Mouse (Mus musculus) lung, embryonic 14.5 days (tissue): ENCODE measurements around the gene Nfyb. TPM values are rescaled to one million over a fixed set of nuclear protein-coding genes. Genes with fewer than 3 reads are reported as not detected.
A peak's percentile ranks its signal among the peaks of the same experiment; 100 is the strongest.

Experiments
- ATAC-seq: fragments of 200-750 bp; cut with Nextera tagmentation; 2 replicates; pipeline ENCODE4 v1.8.0; 2017; ENCODE audit warnings: mild to moderate bottlenecking, moderate TSS enrichment, moderate library complexity; ENCODE audit not compliant: insufficient read depth
- DNase-seq: peaks from one replicate; pipeline ENCODE4 v3.0.0-alpha.2; 2015
- H3K27ac ChIP-seq: fragments of 300-500 bp; sonication (generic); 2 replicates; pipeline ENCODE4 v1.5.1; 2014; ENCODE audit warnings: low read depth, mild to moderate bottlenecking, moderate library complexity
- H3K27me3 ChIP-seq: fragments of 300-500 bp; sonication (generic); 2 replicates; pipeline ENCODE4 v1.6.1; 2014; ENCODE audit warnings: low read length, control low read depth; ENCODE audit not compliant: insufficient read depth
- H3K36me3 ChIP-seq: fragments of 300-500 bp; sonication (generic); 2 replicates; pipeline ENCODE4 v1.6.1; 2014; ENCODE audit warnings: control low read depth; ENCODE audit not compliant: insufficient read depth
- H3K4me1 ChIP-seq: fragments of 300-500 bp; sonication (generic); 2 replicates; pipeline ENCODE4 v1.6.1; 2014; ENCODE audit warnings: antibody characterized with exemption, control low read depth; ENCODE audit not compliant: insufficient read depth
- H3K4me2 ChIP-seq: fragments of 300-500 bp; sonication (generic); 2 replicates; pipeline ENCODE4 v1.6.1; 2014; ENCODE audit warnings: mild to moderate bottlenecking
- H3K4me3 ChIP-seq: fragments of 300-500 bp; sonication (generic); 2 replicates; pipeline ENCODE4 v1.5.1; 2014; ENCODE audit warnings: low read depth, low read length
- H3K9ac ChIP-seq: fragments of 300-500 bp; sonication (generic); 2 replicates; pipeline ENCODE4 v1.6.1; 2014
- H3K9me3 ChIP-seq: fragments of 300-500 bp; sonication (generic); 2 replicates; pipeline ENCODE4 v1.6.1; 2016; ENCODE audit warnings: low read depth, low read length, control low read depth
- CTCF ChIP-seq: IDR thresholded peaks from 2 replicates; pipeline ENCODE4 v1.5.1; 2016; ENCODE audit warnings: antibody characterized with exemption, low read depth
- WGBS: fragments of 180-500 bp; shearing (Covaris S2); extraction: QIAGEN DNeasy Blood & Tissue Kit; methylation state at CpG from one replicate; pipeline ENCODE4 v1.1.7; 2014; 5-methylcytosine and 5-hydroxymethylcytosine counted together
- polyA plus RNA-seq: library from polyadenylated mRNA; unstranded; fragments of >200 nt; fragmentation: Nextera tagmentation; extraction: Ambion mirVana; gene quantifications from 2 replicates; pipeline ENCODE4 v1.2.1, GENCODE M21; 2014

The Nfyb gene
- polyA plus RNA-seq, 1 experiment from 2014 or later, result 52.0 TPM

- Histone ChIP-seq H3K4me3 (peak overlapping the region; percentile 14; the same call in 1 of the 2 replicates), H3K9me3 (no peaks in the 10 kb centered on the region), H3K27me3 (no peaks in the 10 kb centered on the region), H3K36me3 (no peaks in the 10 kb centered on the region), H3K4me2 (peak overlapping the region; percentile 56), H3K27ac (peak overlapping the region; percentile 52), H3K9ac (no peak overlapping the region), H3K4me1 (no peaks in the 10 kb centered on the region)
- 19% methylated on average over 15 of the region's 15 CpGs for WGBS
- DNase-seq (peak; percentile 69), ATAC-seq (peak; percentile 81)
- TF ChIP-seq CTCF, result peak; percentile 43
Measured at GRCm38 (mm10) chr10:82795071-82795731, 31.3 kb upstream of the Nfyb start.

- 65% methylated on average over 2 of the region's 2 CpGs for WGBS
- no peak for ATAC-seq
Measured at GRCm38 (mm10) chr10:82792311-82792710, 28.4 kb upstream of the Nfyb start.

GRCm38 (mm10) chr10:82791713-82792112 is 27.8 kb upstream of the Nfyb start:
- no peak overlapping the region for H3K4me2 ChIP-seq
- H3K4me1 ChIP-seq, result no peaks in the 10 kb centered on the region
- no peaks in the 10 kb centered on the region for H3K9me3 ChIP-seq
- no peaks in the 10 kb centered on the region for H3K36me3 ChIP-seq
- no peak overlapping the region for H3K9ac ChIP-seq
- TF ChIP-seq CTCF, result no peak
- DNase-seq (no peak), ATAC-seq (no peak)
- no peak overlapping the region for H3K4me3 ChIP-seq
- 87% methylated on average over 3 of the region's 3 CpGs for WGBS
- no peaks in the 10 kb centered on the region for H3K27me3 ChIP-seq
- no peak overlapping the region for H3K27ac ChIP-seq

More at GRCm38 (mm10) chr10:82792311-82792710, 28.4 kb upstream of the Nfyb start:
- no peak for TF ChIP-seq CTCF
- Histone ChIP-seq H3K4me3 (no peak overlapping the region), H3K27me3 (no peaks in the 10 kb centered on the region), H3K4me1 (no peaks in the 10 kb centered on the region), H3K9me3 (no peaks in the 10 kb centered on the region), H3K4me2 (no peak overlapping the region), H3K27ac (no peak overlapping the region), H3K9ac (no peak overlapping the region), H3K36me3 (no peaks in the 10 kb centered on the region)
- no peak for DNase-seq

GRCm38 (mm10) chr10:82790504-82790903 is 26.6 kb upstream of the Nfyb start:
- Histone ChIP-seq H3K9ac (no peak overlapping the region), H3K36me3 (no peaks in the 10 kb centered on the region), H3K4me1 (no peaks in the 10 kb centered on the region), H3K27me3 (no peaks in the 10 kb centered on the region), H3K9me3 (no peaks in the 10 kb centered on the region), H3K4me3 (no peak overlapping the region), H3K27ac (no peak overlapping the region), H3K4me2 (no peak overlapping the region)
- ATAC-seq, result no peak
- 86% methylated on average over 5 of the region's 5 CpGs for WGBS
- DNase-seq, result no peak
- TF ChIP-seq CTCF, result no peak

GRCm38 (mm10) chr10:82789181-82789580 is 25.2 kb upstream of the Nfyb start:
- Histone ChIP-seq H3K9ac (no peak overlapping the region), H3K4me2 (no peak overlapping the region), H3K36me3 (no peaks in the 10 kb centered on the region), H3K4me3 (no peak overlapping the region), H3K27me3 (no peaks in the 10 kb centered on the region), H3K9me3 (no peaks in the 10 kb centered on the region), H3K27ac (no peak overlapping the region), H3K4me1 (no peaks in the 10 kb centered on the region)
- ATAC-seq, result no peak
- no peak for DNase-seq
- no peak for TF ChIP-seq CTCF

GRCm38 (mm10) chr10:82782472-82782871 is 18.5 kb upstream of the Nfyb start:
- WGBS, result 19% methylated on average over 2 of the region's 2 CpGs
- Histone ChIP-seq H3K27me3 (no peaks in the 10 kb centered on the region), H3K9me3 (no peaks in the 10 kb centered on the region), H3K9ac (no peak overlapping the region), H3K27ac (no peak overlapping the region), H3K36me3 (no peaks in the 10 kb centered on the region), H3K4me1 (no peaks in the 10 kb centered on the region), H3K4me3 (no peak overlapping the region), H3K4me2 (no peak overlapping the region)
- DNase-seq, result no peak
- no peak for ATAC-seq
- peak; percentile 8; the same call in 1 of the 2 replicates for TF ChIP-seq CTCF

GRCm38 (mm10) chr10:82780816-82781215 is 16.9 kb upstream of the Nfyb start:
- Histone ChIP-seq H3K4me3 (no peak overlapping the region), H3K9me3 (no peaks in the 10 kb centered on the region), H3K27ac (no peak overlapping the region), H3K4me1 (no peaks in the 10 kb centered on the region), H3K4me2 (no peak overlapping the region), H3K36me3 (no peaks in the 10 kb centered on the region), H3K27me3 (no peaks in the 10 kb centered on the region), H3K9ac (no peak overlapping the region)
- ATAC-seq (no peak), DNase-seq (no peak)
- TF ChIP-seq CTCF, result no peak
